ENCODE assay signal across 9 mouse cellular contexts in genomic region chr2:168979742-168980141, GRCm38 (mm10). TPM values are rescaled to one million over a fixed set of nuclear protein-coding genes. Genes with fewer than 3 reads are reported as not detected.
A peak's percentile ranks its signal among the peaks of the same experiment; 100 is the strongest.
DNase-seq lines count a peak whose midpoint lies in the region; ATAC-seq and TF ChIP-seq lines count a peak whose summit lies in the region.
"Had no signal": no experiment of that assay in that cellular context is flagged by ENCODE, and none has a peak within 500 bp of the region (broad histone marks: within the 10 kb centered on the region; RNA-seq: fewer than 3 reads in every experiment).

No protein-coding gene starts in this region.

- H3K9me3 ChIP-seq in intestine, postnatal 0 days (ENCODE audit: control insufficient read depth): no peaks in the 10 kb centered on the region
- H3K9me3 ChIP-seq in intestine, embryonic 15.5 days: no peaks in the 10 kb centered on the region
- H3K9me3 ChIP-seq in ES-Bruce4 (replicated peaks; ENCODE audit: control insufficient read depth, insufficient read depth, low read length, poor library complexity, severe bottlenecking): no peaks in the 10 kb centered on the region
- H3K9me3 ChIP-seq in forebrain, embryonic 16.5 days (ENCODE audit: control insufficient read depth, low read length): no peaks in the 10 kb centered on the region

- H3K27me3 ChIP-seq in intestine, postnatal 0 days (replicated peaks; ENCODE audit: control insufficient read depth, insufficient read depth, low read length): no peaks in the 10 kb centered on the region
- no peaks in the 10 kb centered on the region for H3K27me3 ChIP-seq in intestine, embryonic 15.5 days (replicated peaks)
- H3K27me3 ChIP-seq in ES-Bruce4 (ENCODE audit: control insufficient read depth, insufficient read depth, low read length, poor library complexity, severe bottlenecking) (no peaks in the 10 kb centered on the region), Patski (no peaks in the 10 kb centered on the region)
- no peaks in the 10 kb centered on the region for H3K27me3 ChIP-seq in forebrain, embryonic 16.5 days (replicated peaks; ENCODE audit: control insufficient read depth, insufficient read depth, low read length)

- 0 out of 2 replicates have a peak, but pooled peaks have one; percentile 30 for TF ChIP-seq EP300 in ES-Bruce4 (IDR thresholded peaks at IDR 0.05; ENCODE audit: insufficient read depth, low read depth, low read length)

- in situ Hi-C loops in Patski (cut with MboI; ENCODE audit: low pct_unique_long_range_greater_than_20kb): no loop called here

- no peaks in the 10 kb centered on the region for H3K4me1 ChIP-seq in intestine, postnatal 0 days (replicated peaks; ENCODE audit: control insufficient read depth, insufficient read depth, low read length)
- H3K4me1 ChIP-seq in intestine, embryonic 15.5 days (replicated peaks): no peaks in the 10 kb centered on the region
- no peaks in the 10 kb centered on the region for H3K4me1 ChIP-seq in ES-Bruce4 (ENCODE audit: control insufficient read depth, insufficient read depth, low read length)
- H3K4me1 ChIP-seq in forebrain, embryonic 16.5 days (replicated peaks; ENCODE audit: control insufficient read depth, insufficient read depth, low read length): no peaks in the 10 kb centered on the region

- 63% methylated on average over 10 of the region's 11 CpGs for WGBS in intestine, postnatal 0 days
- WGBS in intestine, embryonic 15.5 days: 64% methylated on average over 11 of the region's 11 CpGs
- WGBS in forebrain, embryonic 16.5 days: 62% methylated on average over 11 of the region's 11 CpGs

- H3K4me3 ChIP-seq in intestine, postnatal 0 days (ENCODE audit: low read depth, low read length): no peak overlapping the region
- H3K4me3 ChIP-seq in intestine, embryonic 15.5 days (replicated peaks): no peak overlapping the region
- H3K4me3 ChIP-seq in ES-Bruce4 (ENCODE audit: low read depth, low read length): peak overlapping the region; percentile 35; the same call in 1 of the 2 replicates
- no peak overlapping the region for H3K4me3 ChIP-seq in forebrain, embryonic 16.5 days (replicated peaks; ENCODE audit: low read length)
- H3K4me3 ChIP-seq: erythroblast, embryonic 14.5 days had no signal

- POLR2A ChIA-PET in Patski (lab: Charles Lee): no interaction called here

- no peak overlapping the region for H3K4me2 ChIP-seq in intestine, postnatal 0 days (replicated peaks; ENCODE audit: low read depth)
- H3K4me2 ChIP-seq in intestine, embryonic 15.5 days (replicated peaks): no peak overlapping the region
- H3K4me2 ChIP-seq in forebrain, embryonic 16.5 days (ENCODE audit: low read length): no peak overlapping the region

- CTCF ChIA-PET in Patski (lab: Charles Lee): interaction anchor here (0.7 to 1.1 kb wide), 2 partner anchors 13 to 16 kb away, joined by 3 to 4 read pairs; no protein-coding TSS in a partner anchor

- H3K36me3 ChIP-seq in intestine, postnatal 0 days (ENCODE audit: control insufficient read depth, insufficient read depth): no peaks in the 10 kb centered on the region
- no peaks in the 10 kb centered on the region for H3K36me3 ChIP-seq in intestine, embryonic 15.5 days
- H3K36me3 ChIP-seq in ES-Bruce4 (ENCODE audit: control insufficient read depth, insufficient read depth, low read length, poor library complexity, severe bottlenecking): 0 out of 2 replicates have a peak, but pooled peaks cover 4% of the 10 kb centered on the region
- H3K36me3 ChIP-seq in forebrain, embryonic 16.5 days (ENCODE audit: control insufficient read depth, insufficient read depth): no peaks in the 10 kb centered on the region

- DNase-seq in Patski (ENCODE audit: low read depth, low spot score) (no peak), liver (peak; percentile 63)
- no peak for DNase-seq in kidney, adult 11 months
- DNase-seq: layer of hippocampus, adult 9-11 months had no signal

- no peak overlapping the region for H3K9ac ChIP-seq in intestine, postnatal 0 days (ENCODE audit: low read depth, low read length)
- H3K9ac ChIP-seq in intestine, embryonic 15.5 days: no peak overlapping the region
- peak overlapping the region; percentile 58 for H3K9ac ChIP-seq in ES-Bruce4 (ENCODE audit: low read depth, poor library complexity, severe bottlenecking)
- no peak overlapping the region for H3K9ac ChIP-seq in forebrain, embryonic 16.5 days (replicated peaks; ENCODE audit: low read depth, low read length)

- no peak for ATAC-seq in intestine, postnatal 0 days
- ATAC-seq in intestine, embryonic 15.5 days: no peak
- ATAC-seq in Patski: no peak
- ATAC-seq in forebrain, embryonic 16.5 days: no peak

- no peak for TF ChIP-seq POLR2A in ES-Bruce4 (IDR thresholded peaks at IDR 0.05; ENCODE audit: insufficient read depth, low read length)

- TF ChIP-seq CTCF in intestine, postnatal 0 days (IDR thresholded peaks at IDR 0.05; ENCODE audit: low read depth): peak; percentile 44
- TF ChIP-seq CTCF in ES-Bruce4 (IDR thresholded peaks at IDR 0.05; ENCODE audit: low read depth, low read length) (peak; percentile 91), Patski (IDR thresholded peaks at IDR 0.05) (peak; percentile 62)

- H3K27ac ChIP-seq in intestine, postnatal 0 days (ENCODE audit: low read depth, low read length): no peak overlapping the region
- no peak overlapping the region for H3K27ac ChIP-seq in intestine, embryonic 15.5 days
- peak overlapping the region; percentile 90 for H3K27ac ChIP-seq in ES-Bruce4 (ENCODE audit: insufficient read depth, low read length)
- no peak overlapping the region for H3K27ac ChIP-seq in forebrain, embryonic 16.5 days (ENCODE audit: low read length)

RNA-seq across cellular contexts. Expression of gene Zfp64, which starts 24.4 kb away (rescaled TPM):
- 10.7 and 12.9 TPM in 2 replicates for polyA plus RNA-seq in intestine, postnatal 0 days (2015; fragmentation: Nextera tagmentation; extraction: Ambion mirVana)
- polyA plus RNA-seq in intestine, embryonic 15.5 days (2015; fragmentation: Nextera tagmentation; extraction: Ambion mirVana): 29.3 and 31.9 TPM in 2 replicates
- polyA plus RNA-seq in ES-Bruce4 (2011; ENCODE audit: insufficient read depth, insufficient read length, low read depth, missing spikeins): 35.9 and 37.7 TPM in 2 replicates
- 21.6 TPM for polyA plus RNA-seq in Patski (2021)
- polyA plus RNA-seq in forebrain, embryonic 16.5 days (2015; fragmentation: Nextera tagmentation; extraction: Ambion mirVana): 32.7 and 33.3 TPM in 2 replicates
